Mouse (Mus musculus): ENCODE measurements around the gene Lef1. TPM values are rescaled to one million over a fixed set of nuclear protein-coding genes. Genes with fewer than 3 reads are reported as not detected.
A peak's percentile ranks its signal among the peaks of the same experiment; 100 is the strongest.

The Lef1 gene
- polyA plus RNA-seq, 1 experiment from 2014 or later = 7.7 TPM

DNA sequence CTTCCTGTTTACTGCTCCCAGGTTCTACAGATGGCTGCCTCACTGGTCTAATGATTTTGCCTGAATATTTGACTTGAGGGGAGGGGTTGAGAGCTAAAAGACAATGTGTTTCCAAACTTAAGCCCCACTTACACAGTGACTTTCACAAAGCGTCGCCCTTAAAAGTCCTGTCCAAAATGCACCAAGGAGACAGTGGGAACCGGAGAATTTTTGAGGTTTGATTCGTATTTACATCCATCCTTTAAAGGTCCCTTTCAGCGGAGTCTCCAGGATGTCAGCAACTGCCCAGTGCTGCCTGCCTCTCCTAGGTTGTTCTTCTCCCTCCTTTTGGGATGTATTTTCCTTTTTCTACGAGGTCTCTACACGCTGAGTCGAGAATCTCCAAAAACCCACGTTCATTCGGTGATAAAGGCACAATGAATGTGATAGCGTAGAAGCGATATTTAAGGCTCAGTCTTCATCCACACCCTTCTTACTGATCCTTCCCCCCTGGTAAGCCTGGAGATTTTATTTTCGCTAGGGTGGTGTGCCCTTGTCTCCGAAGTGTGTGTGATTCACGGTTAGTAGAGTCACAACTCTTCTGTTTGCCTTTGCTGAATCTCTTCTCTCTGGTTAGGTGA is 1.1 kb upstream of the Lef1 start:
- Histone ChIP-seq H3K36me3 (no peaks in the 10 kb centered on the region), H3K4me1 (replicated peaks) (peaks cover 61% of the 10 kb centered on the region), H3K9me3 (no peaks in the 10 kb centered on the region), H3K27me3 (peaks cover 93% of the 10 kb centered on the region), H3K9ac (no peak overlapping the region), H3K4me3 (peak overlapping the region; percentile 42), H3K4me2 (peak overlapping the region; percentile 61), H3K27ac (replicated peaks) (no peak overlapping the region)
- no peak for ATAC-seq (ENCODE audit: low read depth)
- WGBS = under 1% methylated on average over 15 of the region's 15 CpGs

DNA sequence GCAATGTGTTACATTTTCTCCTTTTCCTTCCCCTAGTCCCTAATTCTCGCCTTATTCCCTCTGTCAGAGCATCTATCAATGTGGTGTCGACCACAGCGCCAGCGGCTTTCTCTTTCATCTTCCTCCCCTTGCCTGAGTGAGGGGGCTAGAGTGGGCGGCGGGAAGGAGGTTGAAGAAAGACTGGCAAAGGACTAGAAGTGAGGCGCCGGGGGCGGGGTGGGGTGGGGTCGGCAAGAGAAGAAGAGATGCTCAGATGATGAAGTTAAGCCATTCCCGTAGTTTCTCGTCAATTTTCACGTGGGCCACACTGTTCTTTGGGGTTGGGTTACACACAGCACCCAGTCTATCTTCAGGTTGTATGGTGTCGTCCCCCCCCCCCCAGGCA is 593 bp upstream of the Lef1 start:
- H3K4me2 ChIP-seq = peak overlapping the region; percentile 61
- H3K27me3 ChIP-seq = peaks cover 93% of the 10 kb centered on the region
- 0% methylated on average over 14 of the region's 14 CpGs for WGBS
- H3K9ac ChIP-seq = no peak overlapping the region
- ATAC-seq (ENCODE audit: low read depth) = no peak
- H3K4me1 ChIP-seq (replicated peaks) = peaks cover 61% of the 10 kb centered on the region
- peak overlapping the region; percentile 42 for H3K4me3 ChIP-seq
- H3K9me3 ChIP-seq = no peaks in the 10 kb centered on the region
- no peak overlapping the region for H3K27ac ChIP-seq (replicated peaks)
- no peaks in the 10 kb centered on the region for H3K36me3 ChIP-seq

DNA sequence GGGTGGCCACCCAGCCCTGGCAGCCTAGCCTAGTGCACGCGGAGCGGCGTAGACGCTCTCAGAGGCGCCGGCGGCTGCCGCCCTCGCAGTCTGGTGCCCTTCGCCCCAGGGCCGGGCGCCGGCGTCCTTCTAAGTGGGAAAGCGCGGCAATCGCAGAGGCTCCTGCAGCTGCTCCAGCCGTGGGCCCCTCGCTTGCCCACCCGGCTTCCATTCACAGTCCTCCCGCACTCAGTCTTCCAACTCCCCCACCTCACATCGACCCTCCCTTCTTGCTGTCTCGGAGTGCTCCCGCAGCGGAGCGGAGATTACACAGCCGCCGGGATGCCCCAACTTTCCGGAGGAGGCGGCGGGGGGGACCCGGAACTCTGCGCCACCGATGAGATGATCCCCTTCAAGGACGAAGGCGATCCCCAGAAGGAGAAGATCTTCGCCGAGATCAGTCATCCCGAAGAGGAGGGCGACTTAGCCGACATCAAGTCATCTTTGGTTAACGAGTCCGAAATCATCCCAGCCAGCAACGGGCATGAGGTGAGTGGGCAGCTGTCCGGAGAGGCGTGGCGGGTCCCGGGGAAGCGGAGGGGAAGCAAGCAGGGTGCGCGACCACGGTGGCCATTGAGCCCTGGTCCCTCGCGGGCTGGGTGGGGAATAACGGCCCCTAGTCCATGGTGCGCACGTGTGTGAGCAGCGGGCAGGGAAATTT is 1.0 kb downstream of the Lef1 start:
- no peaks in the 10 kb centered on the region for H3K36me3 ChIP-seq
- under 1% methylated on average over 59 of the region's 59 CpGs for WGBS
- H3K9me3 ChIP-seq = no peaks in the 10 kb centered on the region
- no peak overlapping the region for H3K27ac ChIP-seq (replicated peaks)
- H3K4me3 ChIP-seq = peak overlapping the region; percentile 42
- ATAC-seq (ENCODE audit: low read depth) = peak; percentile 24; the same call in 1 of the 2 replicates
- peaks cover 53% of the 10 kb centered on the region for H3K4me1 ChIP-seq (replicated peaks)
- H3K9ac ChIP-seq = peak overlapping the region; percentile 66
- H3K4me2 ChIP-seq = peak overlapping the region; percentile 61
- peaks cover 92% of the 10 kb centered on the region for H3K27me3 ChIP-seq

DNA sequence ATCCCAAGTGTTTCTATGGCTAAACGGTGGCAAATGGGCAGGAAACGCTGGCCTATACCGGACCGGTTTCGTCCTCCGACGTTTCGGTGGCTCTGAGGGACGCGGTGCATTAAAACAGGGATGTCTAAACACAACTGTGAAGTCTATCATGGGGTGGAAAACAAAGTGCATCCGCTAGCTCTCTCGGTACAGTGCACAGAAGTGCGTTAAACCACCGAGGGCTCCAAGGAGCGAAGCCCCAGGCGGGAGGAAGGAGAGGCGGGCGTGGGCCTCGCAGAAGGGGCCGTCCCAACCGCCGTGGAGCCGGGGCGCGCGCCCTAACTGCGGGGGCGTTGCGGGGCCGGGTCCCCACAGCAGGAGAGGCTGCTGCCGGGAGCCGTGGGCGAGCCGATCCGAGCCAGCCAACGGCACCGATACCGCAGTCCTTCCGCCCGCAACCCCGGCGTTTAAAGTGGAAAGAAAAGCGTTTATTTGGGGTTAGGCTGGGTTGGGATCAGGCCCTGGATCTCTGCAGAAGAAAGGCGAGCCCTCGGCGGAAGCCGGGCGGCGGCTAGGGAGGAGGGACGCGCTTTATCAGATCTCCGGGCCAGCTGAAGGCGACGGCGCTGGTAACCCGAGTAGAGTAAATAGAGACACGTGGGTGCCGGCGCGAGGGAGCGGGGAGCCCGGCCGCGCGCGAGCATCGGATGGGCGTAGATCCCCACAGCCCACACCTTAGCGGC is 1.7 kb downstream of the Lef1 start:
- no peak overlapping the region for H3K27ac ChIP-seq (replicated peaks)

DNA sequence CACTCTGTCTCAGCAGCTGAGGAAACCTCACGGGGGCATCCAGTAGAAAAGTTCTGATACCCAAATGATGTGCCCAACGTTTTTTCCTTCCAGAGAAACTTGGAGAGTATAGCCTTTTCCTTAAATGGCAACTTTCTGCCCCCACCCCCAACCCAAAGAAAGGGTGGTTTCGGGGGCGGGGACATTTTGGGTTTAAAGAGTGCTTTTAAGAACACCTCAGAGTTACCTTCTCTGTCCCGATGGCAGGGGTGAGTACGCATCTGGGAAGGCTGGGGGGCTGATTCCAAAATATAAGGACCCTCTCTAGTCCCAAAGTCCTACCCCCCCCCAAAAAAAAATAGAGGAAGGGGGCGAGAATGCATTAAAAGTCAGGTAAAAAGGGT is 2.3 kb downstream of the Lef1 start:
- Histone ChIP-seq H3K27me3 (peaks cover 81% of the 10 kb centered on the region), H3K9ac (peak overlapping the region; percentile 66), H3K4me1 (replicated peaks) (peaks cover 41% of the 10 kb centered on the region), H3K4me2 (peak overlapping the region; percentile 61), H3K9me3 (no peaks in the 10 kb centered on the region), H3K36me3 (no peaks in the 10 kb centered on the region), H3K27ac (replicated peaks) (no peak overlapping the region), H3K4me3 (peak overlapping the region; percentile 42)
- WGBS = under 1% methylated on average over 7 of the region's 7 CpGs
- no peak for ATAC-seq (ENCODE audit: low read depth)

More for the DNA sequence above, 1.7 kb downstream of the Lef1 start:
- under 1% methylated on average over 69 of the region's 69 CpGs for WGBS
- Histone ChIP-seq H3K9me3 (no peaks in the 10 kb centered on the region), H3K27me3 (peaks cover 87% of the 10 kb centered on the region), H3K9ac (peak overlapping the region; percentile 66), H3K4me1 (replicated peaks) (peaks cover 46% of the 10 kb centered on the region), H3K4me3 (peak overlapping the region; percentile 42), H3K4me2 (peak overlapping the region; percentile 61), H3K36me3 (no peaks in the 10 kb centered on the region)
- peak; percentile 49 for ATAC-seq (ENCODE audit: low read depth)

DNA sequence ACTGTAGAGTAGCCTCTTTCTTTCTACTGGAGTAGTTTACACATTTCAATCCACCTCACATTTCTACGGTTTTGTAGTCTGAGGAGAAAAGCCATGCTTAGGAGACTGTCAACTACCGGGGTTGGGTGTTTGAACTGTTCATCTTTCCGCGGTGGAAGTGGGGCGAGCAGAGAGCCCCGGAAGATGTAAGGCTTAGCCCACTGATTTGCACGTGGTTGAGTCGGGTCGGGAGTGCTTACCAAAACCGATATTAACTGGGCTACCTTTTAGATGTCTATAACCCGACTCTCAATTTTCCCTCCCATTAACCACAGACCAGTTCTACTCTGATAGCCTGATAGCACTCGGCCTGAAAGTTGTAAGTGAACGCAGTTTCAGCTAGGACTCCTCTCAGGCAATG is 2.8 kb downstream of the Lef1 start:
- Histone ChIP-seq H3K9me3 (no peaks in the 10 kb centered on the region), H3K4me1 (replicated peaks) (peaks cover 36% of the 10 kb centered on the region), H3K36me3 (no peaks in the 10 kb centered on the region), H3K27me3 (peaks cover 77% of the 10 kb centered on the region), H3K9ac (no peak overlapping the region), H3K4me3 (peak overlapping the region; percentile 42), H3K27ac (replicated peaks) (no peak overlapping the region), H3K4me2 (peak overlapping the region; percentile 61)
- WGBS = 5% methylated on average over 13 of the region's 13 CpGs
- ATAC-seq (ENCODE audit: low read depth) = no peak

DNA sequence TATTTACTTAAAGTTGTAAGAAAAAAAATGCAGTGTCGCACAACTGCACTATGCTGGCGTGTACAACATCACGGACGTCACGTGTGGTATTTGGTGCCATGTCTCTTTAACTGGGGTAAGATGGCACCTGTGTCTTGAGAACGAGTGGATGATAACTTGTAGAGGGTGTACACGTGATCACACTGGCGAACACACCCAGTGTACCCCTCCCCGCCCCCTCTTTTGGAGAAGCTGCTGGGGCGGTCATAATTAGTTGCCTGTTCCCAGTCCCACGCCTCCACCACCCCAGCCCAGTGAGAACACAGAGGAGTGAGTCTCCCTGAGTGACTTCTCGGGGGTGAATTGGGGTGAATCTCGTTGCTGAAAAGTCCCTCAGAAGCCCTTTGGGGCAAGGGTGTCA is 5.8 kb downstream of the Lef1 start:
- Histone ChIP-seq H3K4me3 (no peak overlapping the region), H3K27ac (replicated peaks) (no peak overlapping the region), H3K4me1 (replicated peaks) (peaks cover 17% of the 10 kb centered on the region), H3K36me3 (no peaks in the 10 kb centered on the region), H3K9me3 (no peaks in the 10 kb centered on the region), H3K9ac (no peak overlapping the region), H3K27me3 (peaks cover 50% of the 10 kb centered on the region), H3K4me2 (no peak overlapping the region)
- ATAC-seq (ENCODE audit: low read depth) = no peak
- WGBS = 88% methylated on average over 13 of the region's 13 CpGs

DNA sequence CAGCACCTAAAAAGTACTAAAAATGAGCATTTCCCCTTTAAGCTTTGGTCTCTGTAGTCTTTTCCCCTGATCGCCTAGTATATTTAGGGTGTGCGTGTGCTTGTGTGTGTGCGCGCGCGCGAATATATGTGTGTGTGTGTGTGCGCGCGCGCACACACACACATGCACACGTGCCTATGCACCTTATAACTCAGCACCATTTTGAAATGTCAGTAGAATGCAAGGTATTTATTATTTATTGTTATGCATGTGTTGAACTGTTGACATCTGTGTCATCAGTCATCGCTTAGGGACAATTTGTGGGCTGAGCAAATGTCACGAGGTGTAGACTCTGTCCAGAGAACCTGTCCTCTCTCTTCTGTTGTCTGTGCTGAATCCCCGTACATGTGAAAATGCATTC is 7.1 kb downstream of the Lef1 start:
- Histone ChIP-seq H3K4me2 (no peak overlapping the region), H3K9me3 (no peaks in the 10 kb centered on the region), H3K36me3 (no peaks in the 10 kb centered on the region), H3K27ac (replicated peaks) (no peak overlapping the region), H3K9ac (no peak overlapping the region), H3K4me1 (replicated peaks) (peaks cover 4% of the 10 kb centered on the region), H3K4me3 (no peak overlapping the region), H3K27me3 (peaks cover 39% of the 10 kb centered on the region)
- 90% methylated on average over 15 of the region's 15 CpGs for WGBS
- ATAC-seq (ENCODE audit: low read depth) = no peak

DNA sequence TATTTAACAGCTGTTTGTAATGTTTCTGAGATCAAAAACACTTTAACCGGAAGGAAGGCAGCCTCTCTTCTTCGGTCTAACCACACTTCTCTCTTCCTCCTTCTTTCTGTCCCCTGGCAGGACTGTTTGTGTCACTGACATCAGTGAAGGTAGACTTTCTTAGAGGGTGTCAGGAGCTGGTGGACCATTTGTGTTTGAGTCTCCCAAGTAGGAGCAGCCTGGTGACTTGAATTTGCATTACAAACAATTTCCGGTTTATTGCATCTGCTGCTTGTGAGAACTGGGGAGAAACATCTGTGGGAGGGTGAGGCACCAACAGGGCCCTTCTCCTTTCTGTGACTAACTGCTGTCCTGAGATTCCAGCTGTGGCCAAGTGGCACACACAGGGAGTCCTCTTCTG is 7.6 kb downstream of the Lef1 start:
- H3K9me3 ChIP-seq = no peaks in the 10 kb centered on the region
- no peak overlapping the region for H3K27ac ChIP-seq (replicated peaks)
- no peaks in the 10 kb centered on the region for H3K36me3 ChIP-seq
- no peak overlapping the region for H3K4me2 ChIP-seq
- H3K27me3 ChIP-seq = peaks cover 34% of the 10 kb centered on the region
- H3K4me1 ChIP-seq (replicated peaks) = no peaks in the 10 kb centered on the region
- H3K9ac ChIP-seq = no peak overlapping the region
- WGBS = 48% methylated on average over 3 of the region's 3 CpGs
- H3K4me3 ChIP-seq = no peak overlapping the region
- ATAC-seq (ENCODE audit: low read depth) = no peak

DNA sequence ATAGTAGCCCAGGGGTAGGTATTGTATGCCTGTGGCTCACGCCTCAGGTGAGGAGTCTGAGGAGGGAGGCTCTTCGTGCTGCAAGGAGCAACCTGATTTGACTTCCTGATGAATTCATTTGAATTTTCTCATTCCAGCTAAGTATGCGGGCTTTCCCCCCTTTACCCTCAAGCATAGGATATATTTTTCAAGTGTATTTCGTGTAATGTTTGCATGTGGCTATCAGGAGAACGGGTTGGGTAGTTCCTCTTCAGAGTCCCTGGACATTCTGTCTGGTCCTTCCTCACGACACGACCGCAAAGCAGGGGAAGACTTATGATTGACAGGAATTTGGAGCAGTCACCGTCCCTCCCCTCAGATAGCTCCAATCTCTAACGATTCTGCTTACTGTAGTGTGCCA is 9.2 kb downstream of the Lef1 start:
- no peak overlapping the region for H3K4me2 ChIP-seq
- H3K27ac ChIP-seq (replicated peaks) = no peak overlapping the region
- H3K27me3 ChIP-seq = peaks cover 18% of the 10 kb centered on the region
- H3K9ac ChIP-seq = no peak overlapping the region
- H3K36me3 ChIP-seq = no peaks in the 10 kb centered on the region
- H3K4me3 ChIP-seq = no peak overlapping the region
- H3K9me3 ChIP-seq = no peaks in the 10 kb centered on the region
- no peak for ATAC-seq (ENCODE audit: low read depth)
- no peaks in the 10 kb centered on the region for H3K4me1 ChIP-seq (replicated peaks)
- WGBS = 88% methylated on average over 10 of the region's 10 CpGs

DNA sequence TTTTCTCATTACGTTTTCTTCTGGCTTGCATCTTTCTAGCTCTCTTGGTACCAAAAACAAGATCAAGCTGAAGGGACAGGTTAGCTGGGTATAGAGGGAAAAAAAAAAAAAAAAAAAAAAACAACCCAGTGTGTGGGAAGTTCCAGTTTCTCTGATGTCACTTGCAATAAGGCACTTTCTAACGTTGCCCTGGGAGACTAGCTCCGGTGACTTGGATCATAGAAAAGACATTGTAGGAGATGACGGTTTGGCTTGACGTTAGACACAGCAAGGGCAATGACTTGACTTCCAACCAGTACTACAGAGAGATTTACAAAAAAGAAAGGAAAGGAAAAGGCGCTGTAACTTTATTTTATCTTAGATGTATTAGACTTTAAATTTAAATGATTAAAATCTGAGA is 13.2 kb downstream of the Lef1 start:
- WGBS = 92% methylated on average over 6 of the region's 6 CpGs
- Histone ChIP-seq H3K36me3 (no peaks in the 10 kb centered on the region), H3K4me2 (no peak overlapping the region), H3K9ac (no peak overlapping the region), H3K4me3 (no peak overlapping the region), H3K27me3 (no peaks in the 10 kb centered on the region), H3K4me1 (replicated peaks) (no peaks in the 10 kb centered on the region), H3K27ac (replicated peaks) (no peak overlapping the region), H3K9me3 (no peaks in the 10 kb centered on the region)
- no peak for ATAC-seq (ENCODE audit: low read depth)

DNA sequence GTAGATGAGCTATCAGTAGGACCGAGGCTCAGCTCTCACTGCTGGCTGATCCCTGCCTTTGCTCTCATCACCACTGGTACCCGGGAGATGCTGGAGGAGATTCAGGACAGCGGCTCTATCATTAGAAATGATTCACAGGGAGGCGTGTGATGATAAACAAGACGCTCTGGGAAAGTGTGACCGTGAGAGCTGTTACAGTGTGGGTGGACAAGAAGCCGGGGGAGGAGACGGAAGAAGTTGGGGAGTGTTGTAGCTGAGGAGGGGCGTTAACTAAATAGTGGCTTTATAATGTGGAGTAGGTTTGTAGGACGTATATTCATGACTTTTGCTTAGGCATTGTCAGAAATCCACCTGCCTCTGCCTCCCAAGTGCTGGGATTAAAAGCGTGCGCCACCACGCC is 15.6 kb downstream of the Lef1 start:
- Histone ChIP-seq H3K27ac (replicated peaks) (no peak overlapping the region), H3K36me3 (no peaks in the 10 kb centered on the region), H3K9me3 (no peaks in the 10 kb centered on the region), H3K4me1 (replicated peaks) (no peaks in the 10 kb centered on the region), H3K27me3 (no peaks in the 10 kb centered on the region), H3K9ac (no peak overlapping the region), H3K4me2 (no peak overlapping the region), H3K4me3 (no peak overlapping the region)
- WGBS = 97% methylated on average over 13 of the region's 13 CpGs
- ATAC-seq (ENCODE audit: low read depth) = no peak

Measured in neural tube, embryonic 13.5 days (tissue).